Mouse (Mus musculus) myocyte (in vitro differentiated cells): ENCODE results near the gene Pskh1. TPM values are rescaled to one million over a fixed set of nuclear protein-coding genes. Genes with fewer than 3 reads are reported as not detected.

ENCODE experiments used
- H3K27me3 ChIP-seq: one replicate; pipeline ENCODE4 v1.6.1; 2011; ENCODE audit not compliant: control insufficient read depth, insufficient read depth, insufficient read length
- H3K36me3 ChIP-seq: one replicate; pipeline ENCODE4 v1.6.1; 2011; ENCODE audit not compliant: control insufficient read depth, insufficient read depth
- H3K4me2 ChIP-seq: one replicate; pipeline ENCODE4 v1.6.1; 2011; ENCODE audit warnings: low read depth, control low read depth
- H3K4me3 ChIP-seq: one replicate; pipeline ENCODE4 v1.5.1; 2011; ENCODE audit warnings: mild to moderate bottlenecking, control low read depth, moderate library complexity
- H3K79me2 ChIP-seq: one replicate; pipeline ENCODE4 v1.6.1; 2011; ENCODE audit not compliant: control insufficient read depth, insufficient read depth
- H3ac ChIP-seq: one replicate; pipeline ENCODE4 v1.6.1; 2011; ENCODE audit not compliant: control insufficient read depth, insufficient read length
- CEBPB ChIP-seq: IDR thresholded peaks from 2 replicates; pipeline ENCODE4 v1.6.1; 2011; ENCODE audit warnings: mild to moderate bottlenecking, moderate library complexity; ENCODE audit not compliant: poor library complexity, insufficient read depth, severe bottlenecking
- E2F4 ChIP-seq: IDR thresholded peaks from one replicate; pipeline ENCODE4 v1.6.1; 2011; ENCODE audit warnings: mild to moderate bottlenecking, control low read depth, moderate library complexity; ENCODE audit not compliant: insufficient read depth
- MAX ChIP-seq: IDR thresholded peaks from one replicate; pipeline ENCODE4 v1.6.1; 2011; ENCODE audit warnings: low read depth, mild to moderate bottlenecking, control low read depth
- MYOD1 ChIP-seq, 3 experiments: IDR thresholded peaks; one replicate each; pipeline ENCODE4 v1.6.1; 2011; ENCODE audit warnings: control low read depth in 2 of 3, low read depth in 2 of 3, mild to moderate bottlenecking in 2 of 3, moderate library complexity in 1 of 3; ENCODE audit not compliant: insufficient read length in 2 of 3, control insufficient read depth in 1 of 3
- MYOG ChIP-seq, 3 experiments: IDR thresholded peaks; one replicate each; pipeline ENCODE4 v1.6.1; 2011; ENCODE audit warnings: control low read depth in 2 of 3, low read depth in 2 of 3, mild to moderate bottlenecking in 2 of 3; ENCODE audit not compliant: insufficient read length in 2 of 3, control insufficient read depth in 1 of 3, insufficient read depth in 1 of 3
- POLR2A ChIP-seq: IDR thresholded peaks from one replicate; pipeline ENCODE4 v1.6.1; 2011; ENCODE audit warnings: low read depth, mild to moderate bottlenecking, control low read depth, moderate library complexity; ENCODE audit not compliant: insufficient read length
- POLR2AphosphoS2 ChIP-seq: IDR thresholded peaks from one replicate; pipeline ENCODE4 v1.6.1; 2011; ENCODE audit warnings: low read depth, control low read depth; ENCODE audit not compliant: insufficient read length
- REST ChIP-seq: IDR thresholded peaks from one replicate; pipeline ENCODE4 v1.6.1; 2011; ENCODE audit warnings: mild to moderate bottlenecking, control low read depth, moderate library complexity; ENCODE audit not compliant: insufficient read depth, insufficient read length
- SRF ChIP-seq: IDR thresholded peaks from one replicate; pipeline ENCODE4 v1.6.1; 2011; ENCODE audit warnings: low read depth; ENCODE audit not compliant: control insufficient read depth, insufficient read length
- TCF12 ChIP-seq: IDR thresholded peaks from one replicate; pipeline ENCODE4 v1.6.1; 2011; ENCODE audit warnings: mild to moderate bottlenecking, control low read depth; ENCODE audit not compliant: poor library complexity, insufficient read depth, severe bottlenecking
- TCF3 ChIP-seq: IDR thresholded peaks from one replicate; pipeline ENCODE4 v1.6.1; 2011; ENCODE audit warnings: low read depth, control low read depth; ENCODE audit not compliant: insufficient read length
- USF1 ChIP-seq: IDR thresholded peaks from one replicate; pipeline ENCODE4 v1.6.1; 2011; ENCODE audit warnings: low read depth, mild to moderate bottlenecking, control low read depth, moderate library complexity
- polyA plus RNA-seq: library from polyadenylated mRNA; unstranded; fragments of >200 nt; fragmentation: generic; extraction: Trizol; gene quantifications from one replicate; pipeline ENCODE4 v1.2.1, GENCODE M21; 2012; ENCODE audit warnings: missing spikeins

The Pskh1 gene
- polyA plus RNA-seq, 1 experiment: 16.1 TPM

DNA sequence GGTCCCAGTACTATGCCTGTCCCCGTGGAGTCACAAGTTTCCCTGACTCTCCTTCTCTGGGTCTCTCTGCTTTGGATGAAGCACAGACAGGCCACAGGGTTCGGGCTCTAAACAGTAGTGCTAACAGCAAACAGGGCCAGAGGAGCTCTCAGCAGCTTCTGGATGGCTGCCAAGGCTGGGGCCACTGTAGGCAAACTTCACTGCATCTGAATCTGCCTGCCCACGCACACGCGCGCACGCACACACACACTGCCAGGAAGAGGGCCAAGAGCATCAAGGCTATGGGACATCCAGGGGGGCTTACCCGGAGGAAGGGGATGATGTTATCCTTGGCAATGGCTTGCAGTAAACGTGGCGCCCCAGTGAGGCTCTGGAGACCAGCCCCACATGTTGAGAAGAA lies 49.1 kb downstream of the Pskh1 start:
- Histone ChIP-seq H3K4me2 (no peak overlapping the region), H3K4me3 (no peak overlapping the region), H3ac (no peak overlapping the region), H3K79me2 (no peaks in the 10 kb centered on the region), H3K27me3 (no peaks in the 10 kb centered on the region), H3K36me3 (peaks cover 21% of the 10 kb centered on the region)
- TF ChIP-seq MYOG (IDR thresholded peaks at IDR 0.05; ENCODE audit: control insufficient read depth in 1 of 3, insufficient read depth in 1 of 3, insufficient read length in 2 of 3, low read depth in 2 of 3): no peak
- no peak for TF ChIP-seq E2F4
- no peak for TF ChIP-seq SRF
- TF ChIP-seq USF1: no peak
- no peak for TF ChIP-seq TCF12
- no peak for TF ChIP-seq TCF3
- TF ChIP-seq MYOD1 (IDR thresholded peaks at IDR 0.05; ENCODE audit: control insufficient read depth in 1 of 3, insufficient read length in 2 of 3, low read depth in 2 of 3): no peak
- TF ChIP-seq MAX: no peak
- no peak for TF ChIP-seq REST
- no peak for TF ChIP-seq CEBPB
- TF ChIP-seq POLR2AphosphoS2: no peak
- no peak for TF ChIP-seq POLR2A

- H3ac ChIP-seq: no peak overlapping the region
- TF ChIP-seq E2F4: no peak
- TF ChIP-seq TCF3: no peak
- peak in 1 of 3 experiments; percentile 61 for TF ChIP-seq MYOD1 (IDR thresholded peaks at IDR 0.05; ENCODE audit: control insufficient read depth in 1 of 3, insufficient read length in 2 of 3, low read depth in 2 of 3)
- TF ChIP-seq MYOG (IDR thresholded peaks at IDR 0.05; ENCODE audit: control insufficient read depth in 1 of 3, insufficient read depth in 1 of 3, insufficient read length in 2 of 3, low read depth in 2 of 3): peak in 1 of 3 experiments; percentile 75
- no peak for TF ChIP-seq TCF12
- TF ChIP-seq USF1: no peak
- no peaks in the 10 kb centered on the region for H3K79me2 ChIP-seq
- H3K27me3 ChIP-seq: no peaks in the 10 kb centered on the region
- H3K36me3 ChIP-seq: peaks cover 26% of the 10 kb centered on the region
- no peak overlapping the region for H3K4me2 ChIP-seq
- no peak overlapping the region for H3K4me3 ChIP-seq
Observed at GRCm38 (mm10) chr8:105951057-105951659, 50.9 kb downstream of the Pskh1 start.

GRCm38 (mm10) chr8:105956556-105956955 lies 56.3 kb downstream of the Pskh1 start:
- no peak overlapping the region for H3K4me2 ChIP-seq
- no peak overlapping the region for H3K4me3 ChIP-seq
- H3K36me3 ChIP-seq: peaks cover 21% of the 10 kb centered on the region
- no peaks in the 10 kb centered on the region for H3K27me3 ChIP-seq
- TF ChIP-seq REST (no peak), MYOD1 (IDR thresholded peaks at IDR 0.05; ENCODE audit: control insufficient read depth in 1 of 3, insufficient read length in 2 of 3, low read depth in 2 of 3) (no peak), MAX (no peak), CEBPB (no peak), MYOG (IDR thresholded peaks at IDR 0.05; ENCODE audit: control insufficient read depth in 1 of 3, insufficient read depth in 1 of 3, insufficient read length in 2 of 3, low read depth in 2 of 3) (no peak), POLR2A (no peak), SRF (no peak), POLR2AphosphoS2 (no peak), E2F4 (no peak), TCF3 (no peak), TCF12 (no peak), USF1 (no peak)
- no peak overlapping the region for H3ac ChIP-seq
- H3K79me2 ChIP-seq: peaks cover 8% of the 10 kb centered on the region

- no peak overlapping the region for H3K4me3 ChIP-seq
- H3ac ChIP-seq: no peak overlapping the region
- TF ChIP-seq TCF3 (no peak), USF1 (no peak), POLR2AphosphoS2 (no peak), MYOD1 (IDR thresholded peaks at IDR 0.05; ENCODE audit: control insufficient read depth in 1 of 3, insufficient read length in 2 of 3, low read depth in 2 of 3) (no peak), SRF (no peak), MYOG (IDR thresholded peaks at IDR 0.05; ENCODE audit: control insufficient read depth in 1 of 3, insufficient read depth in 1 of 3, insufficient read length in 2 of 3, low read depth in 2 of 3) (no peak), TCF12 (no peak), CEBPB (no peak), REST (no peak), E2F4 (no peak), MAX (no peak), POLR2A (no peak)
- H3K36me3 ChIP-seq: peaks cover 16% of the 10 kb centered on the region
- peak overlapping the region; percentile 69 for H3K4me2 ChIP-seq
- H3K79me2 ChIP-seq: peaks cover 21% of the 10 kb centered on the region
- H3K27me3 ChIP-seq: no peaks in the 10 kb centered on the region
Observed at GRCm38 (mm10) chr8:105957813-105958212, 57.6 kb downstream of the Pskh1 start.
